Comparison of ENCODE assay signal across 1 mouse cellular context in genomic region chr3:90290602-90291001, GRCm38 (mm10).
A peak's percentile ranks its signal among the peaks of the same experiment; 100 is the strongest.
TF ChIP-seq lines count a peak whose summit lies in the region.

No protein-coding gene starts in this region.

TF ChIP-seq in MEL, 35 proteins besides CTCF, POLR2A, EP300 and RAD21:
- TF ChIP-seq CHD2 (IDR thresholded peaks at IDR 0.05; ENCODE audit: low read length) (no peak), CHD1 (IDR thresholded peaks at IDR 0.05; ENCODE audit: low read depth, low read length) (no peak), POLR2AphosphoS5 (IDR thresholded peaks at IDR 0.05; ENCODE audit: borderline replicate concordance, low read depth, low read length) (no peak), TAL1 (IDR thresholded peaks at IDR 0.05; ENCODE audit: low read length) (no peak), MEF2A (IDR thresholded peaks at IDR 0.05; ENCODE audit: extremely low read depth, insufficient replicate concordance, low read depth, low read length, poor library complexity, severe bottlenecking) (no peak), GABPA (IDR thresholded peaks at IDR 0.05; ENCODE audit: low read depth, low read length) (no peak), MYB (IDR thresholded peaks at IDR 0.05; ENCODE audit: low read depth, low read length) (no peak), MXI1 (IDR thresholded peaks at IDR 0.05; ENCODE audit: low read depth, low read length) (peak; percentile 32; the same call in 1 of the 2 replicates), MAFK (IDR thresholded peaks at IDR 0.05; ENCODE audit: borderline replicate concordance, low read depth, low read length) (no peak), SIN3A (IDR thresholded peaks at IDR 0.05; ENCODE audit: low read length) (peak; percentile 28; the same call in 1 of the 2 replicates), GATA1 (IDR thresholded peaks at IDR 0.05; ENCODE audit: low read depth, low read length) (no peak), POLR2AphosphoS2 (IDR thresholded peaks at IDR 0.05; ENCODE audit: low read length) (no peak), ZMIZ1 (IDR thresholded peaks at IDR 0.05; ENCODE audit: low read depth, low read length) (no peak), MAZ (IDR thresholded peaks at IDR 0.05; ENCODE audit: low read depth, low read length) (no peak), RCOR1 (IDR thresholded peaks at IDR 0.05; ENCODE audit: low read depth, low read length) (no peak), ELF1 (IDR thresholded peaks at IDR 0.05; ENCODE audit: low read depth, low read length) (no peak), USF1 (IDR thresholded peaks at IDR 0.05; ENCODE audit: low read depth, low read length) (no peak), TCF12 (IDR thresholded peaks at IDR 0.05; ENCODE audit: low read depth, low read length) (no peak), SMC3 (IDR thresholded peaks at IDR 0.05; ENCODE audit: low read depth, low read length) (peak; percentile 9; the same call in 1 of the 2 replicates), JUND (IDR thresholded peaks at IDR 0.05; ENCODE audit: low read depth, low read length) (no peak), ZKSCAN1 (IDR thresholded peaks at IDR 0.05; ENCODE audit: low read depth, low read length) (no peak), ETS1 (IDR thresholded peaks at IDR 0.05; ENCODE audit: low read depth, low read length) (no peak), MAX (IDR thresholded peaks at IDR 0.05; ENCODE audit: low read length) (no peak), NRF1 (IDR thresholded peaks at IDR 0.05; ENCODE audit: insufficient read depth, low read depth, low read length, poor library complexity, severe bottlenecking) (no peak), USF2 (IDR thresholded peaks at IDR 0.05; ENCODE audit: borderline replicate concordance in 1 of 2, insufficient read depth in 1 of 2, low read depth in 1 of 2, low read length in 2 of 2) (no peak)
